Mouse (Mus musculus) stomach, postnatal 0 days (tissue): ENCODE data around the gene Asxl1.

Source experiments
- CTCF ChIP-seq: IDR thresholded peaks from 2 replicates; pipeline ENCODE4 v1.5.1; 2016; ENCODE audit warnings: antibody characterized with exemption, low read depth, mild to moderate bottlenecking, moderate library complexity
- EP300 ChIP-seq: optimal IDR thresholded peaks from 2 replicates; pipeline ENCODE3; 2016; ENCODE audit warnings: antibody characterized with exemption

- TF ChIP-seq CTCF: no peak
- no peak for TF ChIP-seq EP300
Measured at GRCm38 (mm10) chr2:153433859-153434258, 88.2 kb downstream of the Asxl1 start.
